Mouse (Mus musculus): Measurements from ENCODE around the gene Dupd1. TPM values are rescaled to one million over a fixed set of nuclear protein-coding genes. Genes with fewer than 3 reads are reported as not detected.

Gene Dupd1
- polyA plus RNA-seq (2016; fragmentation: Nextera tagmentation; extraction: Ambion mirVana), result 0.12 and 0.15 TPM in 2 replicates

DNA sequence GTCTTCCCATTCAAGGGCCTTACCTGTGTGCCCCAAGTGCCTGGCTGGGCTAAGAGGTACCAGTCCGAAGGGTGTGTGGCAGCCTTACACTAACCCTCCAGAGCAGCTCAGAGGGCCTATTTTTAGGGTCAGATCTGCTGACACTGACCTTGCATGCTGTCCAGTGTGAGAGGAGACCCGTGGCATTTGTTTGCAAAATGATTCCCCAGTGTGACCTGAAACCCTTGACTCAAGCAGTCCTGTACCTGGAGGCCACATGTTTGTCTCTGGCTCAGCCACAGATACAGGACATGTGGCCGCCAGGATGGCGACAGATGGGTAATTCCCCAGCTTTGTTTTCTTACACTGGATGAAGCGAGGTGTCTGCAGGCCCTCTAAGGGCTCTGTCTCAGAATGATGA is at the start of gene Dupd1:
Gene Dupd1, minus strand, starts transcription at position 91 of the 400 bp plus-strand sequence.
- no peak for DNase-seq (ENCODE audit: low spot score)
- WGBS, result 54% methylated on average over 5 of the region's 5 CpGs
- Histone ChIP-seq H3K27ac (no peak within 1 kb of the TSS), H3K4me1 (peaks cover 23% of the 10 kb centered on the region), H3K9me3 (no peaks in the 10 kb centered on the region), H3K4me3 (no peak within 1 kb of the TSS), H3K36me3 (no peaks in the 10 kb centered on the region), H3K27me3 (ENCODE audit: insufficient read depth, poor library complexity, severe bottlenecking) (peaks cover 5% of the 10 kb centered on the region; the same call in 1 of the 2 replicates)

DNA sequence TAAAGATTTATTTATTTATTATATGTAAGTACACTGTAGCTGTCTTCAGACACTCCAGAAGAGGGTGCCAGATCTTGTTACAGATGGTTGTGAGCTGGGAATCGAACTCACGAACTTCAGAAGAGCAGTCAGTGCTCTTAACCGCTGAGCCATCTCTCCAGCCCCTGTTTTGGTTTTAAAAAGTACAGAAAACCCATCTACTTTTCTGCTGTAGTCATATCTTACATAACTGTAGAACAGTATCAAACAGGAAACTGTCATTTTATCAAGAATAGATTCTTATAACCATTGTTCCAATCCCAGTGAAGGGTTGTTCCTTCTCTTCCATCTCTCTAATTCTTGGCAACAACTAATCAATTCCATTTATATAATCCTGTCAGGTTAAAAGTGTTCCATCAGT is 49.4 kb upstream of the Dupd1 start:
- no peak overlapping the region for H3K4me3 ChIP-seq
- H3K36me3 ChIP-seq, result no peaks in the 10 kb centered on the region
- WGBS, result 86% methylated on average over 3 of the region's 3 CpGs
- no peaks in the 10 kb centered on the region for H3K9me3 ChIP-seq
- no peaks in the 10 kb centered on the region for H3K27me3 ChIP-seq (ENCODE audit: insufficient read depth, poor library complexity, severe bottlenecking)
- H3K27ac ChIP-seq, result no peak overlapping the region
- no peak for DNase-seq (ENCODE audit: low spot score)
- peaks cover 33% of the 10 kb centered on the region for H3K4me1 ChIP-seq

DNA sequence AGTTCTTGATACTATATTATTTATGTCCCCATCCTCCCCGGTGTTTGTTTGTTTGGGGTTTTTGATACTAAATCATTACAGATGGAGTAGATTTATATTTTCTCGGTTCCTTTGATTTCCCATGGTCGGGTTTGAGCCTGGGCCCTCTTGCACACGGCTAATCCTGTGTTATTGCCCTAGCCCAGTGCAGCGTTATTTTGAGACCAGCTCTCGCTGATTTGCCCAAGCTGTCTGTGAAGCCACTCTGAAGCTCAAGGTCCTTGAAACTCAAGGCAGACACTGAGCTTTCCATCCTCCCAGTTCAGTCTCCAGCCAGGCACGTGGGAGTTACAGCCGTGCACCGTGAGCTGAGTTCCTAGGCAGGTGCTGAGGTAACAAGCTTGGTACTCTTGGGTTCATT is 47.2 kb upstream of the Dupd1 start:
- WGBS, result 72% methylated on average over 9 of the region's 9 CpGs

DNA sequence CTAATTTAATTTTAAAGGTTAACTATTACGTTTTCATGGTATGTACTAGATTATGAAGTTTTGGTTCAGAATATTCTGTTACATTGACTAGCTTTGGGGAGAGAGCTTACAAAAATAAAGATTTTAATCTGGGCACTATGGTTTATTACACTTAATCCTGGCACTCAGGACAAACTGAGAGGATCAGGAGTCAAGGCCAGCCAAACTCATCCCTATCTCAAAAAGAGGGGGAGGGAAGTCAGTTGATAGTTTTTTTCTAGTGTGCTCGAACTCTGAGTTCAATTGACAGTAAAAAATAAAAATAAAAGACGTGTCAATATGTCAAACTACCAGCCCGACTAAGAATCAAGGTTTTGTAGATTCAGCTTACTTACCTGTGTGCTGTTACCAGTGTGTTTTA is 39.0 kb upstream of the Dupd1 start:
- Histone ChIP-seq H3K9me3 (no peaks in the 10 kb centered on the region), H3K4me1 (peaks cover 29% of the 10 kb centered on the region), H3K4me3 (no peak overlapping the region), H3K27ac (no peak overlapping the region), H3K27me3 (ENCODE audit: insufficient read depth, poor library complexity, severe bottlenecking) (no peaks in the 10 kb centered on the region), H3K36me3 (no peaks in the 10 kb centered on the region)
- DNase-seq (ENCODE audit: low spot score), result no peak
- 83% methylated on average over 4 of the region's 4 CpGs for WGBS

More for the DNA sequence above, 47.2 kb upstream of the Dupd1 start:
- DNase-seq (ENCODE audit: low spot score), result no peak
- Histone ChIP-seq H3K36me3 (no peaks in the 10 kb centered on the region), H3K9me3 (no peaks in the 10 kb centered on the region), H3K4me1 (peaks cover 34% of the 10 kb centered on the region), H3K27ac (no peak overlapping the region), H3K4me3 (no peak overlapping the region), H3K27me3 (ENCODE audit: insufficient read depth, poor library complexity, severe bottlenecking) (no peaks in the 10 kb centered on the region)

DNA sequence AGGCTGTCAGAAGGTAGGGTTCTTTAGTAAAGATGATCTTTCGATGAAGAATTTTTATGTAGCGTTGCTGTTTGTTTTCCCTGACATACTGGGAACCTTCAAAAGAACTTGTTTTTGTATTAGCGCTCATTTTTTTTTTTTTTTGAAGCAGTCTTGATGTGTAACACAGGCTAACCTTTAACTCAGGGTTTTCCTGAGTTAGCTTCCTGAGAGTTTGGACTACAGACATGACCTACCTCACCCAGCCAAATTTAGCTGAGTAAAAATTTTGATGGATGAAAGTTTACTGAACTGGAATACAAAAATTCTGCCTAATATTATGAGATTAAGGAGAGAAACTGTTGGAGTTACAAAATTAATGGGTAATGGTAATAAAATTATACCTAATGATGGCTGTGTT is 38.0 kb upstream of the Dupd1 start:
- no peak for DNase-seq (ENCODE audit: low spot score)
- WGBS, result 97% methylated on average over 3 of the region's 3 CpGs
- Histone ChIP-seq H3K27ac (no peak overlapping the region), H3K36me3 (no peaks in the 10 kb centered on the region), H3K4me3 (no peak overlapping the region), H3K27me3 (ENCODE audit: insufficient read depth, poor library complexity, severe bottlenecking) (no peaks in the 10 kb centered on the region), H3K4me1 (peaks cover 27% of the 10 kb centered on the region), H3K9me3 (no peaks in the 10 kb centered on the region)

DNA sequence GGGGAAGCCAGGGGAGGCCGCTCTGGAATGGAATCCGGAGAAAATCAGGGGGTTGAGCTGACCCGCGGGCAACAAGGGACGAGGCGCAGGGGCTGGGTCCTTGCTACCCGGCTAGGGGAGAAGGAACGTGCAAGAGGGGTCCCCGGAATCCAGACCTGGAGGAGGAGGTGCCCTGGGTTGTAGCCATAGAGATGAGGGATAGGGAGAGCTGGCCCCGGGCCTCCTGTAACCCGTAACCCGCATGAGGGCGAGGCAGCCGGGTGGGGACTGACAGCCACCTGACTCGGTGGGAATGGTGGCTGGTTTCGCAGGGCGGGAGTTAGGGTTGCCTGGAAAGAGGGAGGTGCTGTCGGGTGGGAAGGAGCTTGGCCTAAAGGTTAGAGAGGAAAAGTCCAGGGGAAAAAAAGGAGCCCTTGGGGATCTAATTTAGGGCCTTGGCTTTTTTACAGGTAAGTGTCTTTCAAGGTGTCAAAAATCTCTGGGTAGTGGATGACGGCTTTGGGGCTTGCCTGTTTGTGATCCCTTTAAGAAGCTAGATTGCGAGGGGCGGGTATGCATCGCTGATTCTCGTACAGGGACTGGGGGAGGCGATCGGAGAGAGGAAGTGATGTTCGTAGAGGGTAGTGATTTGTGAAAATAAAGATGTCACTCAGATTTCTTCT is 36.6 kb upstream of the Dupd1 start, which contains the start of gene Dusp13:
Gene Dusp13, minus strand, starts transcription at position 301 of the 662 bp plus-strand sequence.
- Histone ChIP-seq H3K4me3 (peak within 1 kb of the TSS; percentile 88), H3K27ac (peak within 1 kb of the TSS; percentile 93), H3K9me3 (no peaks in the 10 kb centered on the region), H3K27me3 (ENCODE audit: insufficient read depth, poor library complexity, severe bottlenecking) (no peaks in the 10 kb centered on the region), H3K4me1 (peaks cover 27% of the 10 kb centered on the region), H3K36me3 (no peaks in the 10 kb centered on the region)
- DNase-seq (ENCODE audit: low spot score), result peak; percentile 87
- WGBS, result under 1% methylated on average over 26 of the region's 26 CpGs

DNA sequence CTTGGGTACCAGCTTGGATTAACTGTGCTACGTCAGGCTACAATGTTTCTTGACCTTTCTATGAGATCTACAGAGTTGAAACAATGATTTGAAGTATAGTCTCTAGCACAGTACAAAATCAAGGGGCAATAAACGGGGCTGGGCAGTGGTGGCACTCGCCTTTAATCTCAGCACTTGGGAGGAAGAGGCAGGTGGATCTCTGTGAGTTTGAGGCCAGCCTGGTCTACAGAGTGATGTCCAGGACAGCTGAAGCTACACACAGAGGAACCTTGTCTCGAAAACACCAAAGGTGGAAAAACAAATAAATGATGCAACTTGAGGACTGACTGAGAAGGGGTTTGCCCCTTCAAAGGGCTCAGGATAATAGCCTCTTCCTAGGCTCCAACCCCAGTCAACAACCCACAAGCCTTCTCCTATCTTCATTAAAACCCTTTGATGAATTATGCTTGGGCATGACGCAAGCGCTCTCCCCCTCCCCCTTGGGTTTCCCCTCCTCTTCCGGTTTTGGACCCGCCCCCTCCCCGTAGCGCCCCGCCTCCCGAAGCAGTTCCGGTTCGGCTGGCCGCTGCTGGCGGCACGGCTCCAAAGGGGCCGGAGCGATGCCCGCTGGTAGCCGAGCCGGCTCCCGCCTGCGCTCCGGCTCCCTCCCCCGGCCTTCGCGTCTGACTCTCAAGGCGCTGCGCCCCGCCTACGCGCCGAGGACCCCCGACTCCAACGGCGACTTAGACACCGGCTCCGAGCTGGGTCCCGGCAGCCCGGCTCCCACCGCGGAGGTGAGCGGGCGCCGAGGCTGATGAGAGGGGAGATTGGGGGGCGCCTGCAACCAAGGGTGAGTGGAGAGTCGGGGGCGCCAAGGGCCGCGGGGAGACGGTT is 35.9 kb upstream of the Dupd1 start, which contains the start of gene Samd8:
Gene Samd8, plus strand, starts transcription at position 524 of the 873 bp plus-strand sequence.
- peak; percentile 92 for DNase-seq (ENCODE audit: low spot score)
- Histone ChIP-seq H3K36me3 (no peaks in the 10 kb centered on the region), H3K4me3 (peak within 1 kb of the TSS; percentile 88), H3K9me3 (no peaks in the 10 kb centered on the region), H3K27ac (peak within 1 kb of the TSS; percentile 93), H3K27me3 (ENCODE audit: insufficient read depth, poor library complexity, severe bottlenecking) (no peaks in the 10 kb centered on the region), H3K4me1 (peaks cover 28% of the 10 kb centered on the region)
- 7% methylated on average over 52 of the region's 52 CpGs for WGBS

DNA sequence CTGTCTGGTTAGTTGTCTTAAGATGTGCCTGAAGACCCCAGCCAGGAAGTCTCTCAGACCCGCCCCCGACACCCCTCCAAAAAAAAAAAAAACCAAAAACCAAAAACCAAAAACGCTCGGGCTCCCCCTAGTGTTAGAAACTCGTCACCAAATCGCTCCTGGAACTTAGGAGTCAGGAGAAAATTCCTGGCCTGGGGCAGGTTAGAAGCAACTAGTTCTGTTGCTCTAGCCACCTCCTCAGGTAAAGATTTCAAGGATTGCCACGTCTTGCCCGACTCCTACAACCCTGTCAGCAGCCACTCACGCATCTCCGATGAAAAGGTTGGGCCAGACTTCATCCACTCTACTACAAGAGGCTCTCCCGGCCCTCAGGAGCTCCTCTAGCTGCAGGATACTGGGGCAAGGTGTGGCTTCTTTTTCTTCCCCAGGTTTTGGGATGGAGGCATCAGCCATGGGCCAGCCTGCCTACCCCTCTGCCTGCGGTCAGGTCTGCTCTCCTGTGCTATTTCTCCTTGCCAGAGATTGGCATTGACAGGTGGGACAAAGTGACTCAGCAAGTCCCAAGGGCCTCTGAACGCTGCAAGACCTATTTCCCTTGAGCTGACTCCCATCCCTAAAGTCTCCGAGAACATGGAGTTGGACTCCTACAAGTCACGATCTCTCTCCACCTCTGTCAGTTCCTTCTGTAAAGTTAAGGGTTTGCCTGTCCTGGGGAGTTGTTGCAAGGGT is 33.9 kb upstream of the Dupd1 start:
- Histone ChIP-seq H3K4me1 (peaks cover 31% of the 10 kb centered on the region), H3K36me3 (no peaks in the 10 kb centered on the region), H3K27ac (no peak overlapping the region), H3K9me3 (no peaks in the 10 kb centered on the region), H3K27me3 (ENCODE audit: insufficient read depth, poor library complexity, severe bottlenecking) (peaks cover 7% of the 10 kb centered on the region; the same call in 1 of the 2 replicates), H3K4me3 (no peak overlapping the region)
- WGBS, result 38% methylated on average over 15 of the region's 15 CpGs
- DNase-seq (ENCODE audit: low spot score), result no peak

DNA sequence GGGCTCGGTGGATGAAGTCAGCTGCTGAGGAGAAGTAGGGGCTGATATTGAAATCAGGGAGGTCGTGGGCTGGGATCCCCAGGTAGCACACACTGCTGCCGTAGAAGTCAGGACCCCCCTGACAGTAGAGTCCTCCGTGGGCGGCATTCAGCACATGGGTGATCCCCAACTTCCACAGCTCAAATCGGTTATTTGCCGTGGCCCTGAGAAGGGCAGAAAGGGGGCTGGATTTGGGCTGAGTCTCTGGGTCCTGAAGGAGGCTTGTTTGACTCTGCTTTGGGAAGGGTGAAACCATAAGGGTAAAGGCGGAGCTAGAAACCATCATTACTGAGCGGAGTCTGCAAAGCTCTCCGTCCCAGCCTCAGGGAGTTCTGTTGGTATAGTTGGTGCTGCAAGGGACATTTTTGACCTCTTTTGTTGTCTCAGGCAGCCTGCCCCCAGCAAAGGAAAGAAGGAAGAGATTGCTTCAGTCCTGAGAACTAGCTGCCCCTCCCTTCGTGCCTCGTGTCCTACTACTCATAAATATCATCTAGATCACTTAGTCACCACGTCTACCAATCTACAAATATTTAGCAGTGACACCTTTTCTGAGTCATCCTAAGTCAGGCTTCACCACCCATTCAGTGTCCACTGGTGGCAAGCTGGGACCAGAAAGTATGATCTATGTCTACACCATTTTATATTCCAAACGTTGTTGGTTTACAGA is 33.2 kb upstream of the Dupd1 start:
- no peak overlapping the region for H3K4me3 ChIP-seq
- H3K27ac ChIP-seq, result no peak overlapping the region
- peaks cover 13% of the 10 kb centered on the region for H3K27me3 ChIP-seq (ENCODE audit: insufficient read depth, poor library complexity, severe bottlenecking)
- peaks cover 31% of the 10 kb centered on the region for H3K4me1 ChIP-seq
- DNase-seq (ENCODE audit: low spot score), result peak; percentile 60
- no peaks in the 10 kb centered on the region for H3K36me3 ChIP-seq
- WGBS, result 69% methylated on average over 14 of the region's 14 CpGs
- H3K9me3 ChIP-seq, result no peaks in the 10 kb centered on the region

DNA sequence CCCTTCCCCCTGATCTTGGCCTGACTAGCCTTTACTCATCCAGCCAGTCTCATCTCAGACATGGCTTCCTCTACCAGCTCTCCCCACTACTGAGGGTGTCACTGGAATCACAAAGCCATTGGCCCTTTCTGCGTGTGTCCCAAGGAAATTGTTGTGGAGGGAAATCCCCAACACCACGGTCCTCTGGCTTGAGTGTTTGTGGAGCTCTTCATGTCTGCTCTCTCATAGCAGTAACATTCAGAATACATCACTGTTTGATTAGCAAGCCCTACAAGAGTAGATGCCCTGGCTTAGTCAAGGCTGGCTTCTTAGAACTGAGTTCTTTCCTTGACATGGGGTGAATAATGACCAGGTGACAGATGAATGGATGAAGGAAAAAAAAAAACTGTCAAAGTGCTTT is 32.5 kb upstream of the Dupd1 start:
- DNase-seq (ENCODE audit: low spot score), result no peak
- Histone ChIP-seq H3K27me3 (ENCODE audit: insufficient read depth, poor library complexity, severe bottlenecking) (peaks cover 19% of the 10 kb centered on the region), H3K4me3 (no peak overlapping the region), H3K4me1 (peaks cover 30% of the 10 kb centered on the region), H3K9me3 (no peaks in the 10 kb centered on the region), H3K36me3 (no peaks in the 10 kb centered on the region), H3K27ac (no peak overlapping the region)
- WGBS, result 75% methylated on average over 2 of the region's 2 CpGs

DNA sequence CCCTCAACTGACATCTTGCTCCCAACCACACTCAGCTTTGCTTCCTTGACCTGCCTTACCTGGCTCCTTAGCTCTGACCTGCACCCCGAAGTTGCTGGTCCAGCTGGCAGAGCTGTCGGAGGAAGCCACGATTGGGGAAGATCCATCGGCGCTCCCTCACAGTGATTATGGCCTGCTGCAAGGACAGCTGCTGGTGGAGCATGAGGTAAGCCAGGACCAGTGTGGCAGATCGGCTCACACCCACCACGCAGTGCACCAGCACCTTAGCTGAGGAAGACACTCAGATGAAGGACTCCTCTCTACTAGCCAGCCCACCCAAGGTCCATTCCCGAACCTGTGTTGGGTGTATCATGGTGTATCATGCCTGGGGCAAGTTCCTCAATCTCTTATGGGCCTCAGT is 31.9 kb upstream of the Dupd1 start:
- H3K4me3 ChIP-seq, result no peak overlapping the region
- 82% methylated on average over 8 of the region's 8 CpGs for WGBS
- H3K36me3 ChIP-seq, result no peaks in the 10 kb centered on the region
- DNase-seq (ENCODE audit: low spot score), result no peak
- H3K9me3 ChIP-seq, result no peaks in the 10 kb centered on the region
- peaks cover 19% of the 10 kb centered on the region for H3K27me3 ChIP-seq (ENCODE audit: insufficient read depth, poor library complexity, severe bottlenecking)
- H3K4me1 ChIP-seq, result peaks cover 29% of the 10 kb centered on the region
- H3K27ac ChIP-seq, result no peak overlapping the region

DNA sequence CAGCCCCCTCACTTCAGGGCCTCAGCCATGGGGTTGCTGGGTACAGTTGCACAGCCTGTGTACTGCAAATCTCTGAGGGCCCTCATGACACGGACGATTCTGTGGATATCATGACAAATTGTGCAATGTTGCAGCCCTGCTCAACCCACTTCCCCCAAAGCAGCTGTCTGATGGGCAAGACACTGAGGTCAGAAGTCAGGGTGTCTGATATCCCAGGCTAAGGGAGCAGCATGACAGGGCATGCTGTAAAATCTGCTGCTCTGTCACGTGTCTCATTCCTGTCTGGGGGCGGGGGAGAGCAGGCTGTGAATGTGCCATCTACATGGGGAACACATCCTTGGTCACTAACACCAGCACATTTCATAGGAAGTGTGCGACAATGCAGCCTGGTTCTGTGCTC is 30.8 kb upstream of the Dupd1 start:
- Histone ChIP-seq H3K9me3 (no peaks in the 10 kb centered on the region), H3K36me3 (no peaks in the 10 kb centered on the region), H3K27ac (no peak overlapping the region), H3K4me1 (peaks cover 24% of the 10 kb centered on the region), H3K27me3 (ENCODE audit: insufficient read depth, poor library complexity, severe bottlenecking) (peaks cover 29% of the 10 kb centered on the region), H3K4me3 (no peak overlapping the region)
- WGBS, result 70% methylated on average over 5 of the region's 5 CpGs
- no peak for DNase-seq (ENCODE audit: low spot score)
